10 mouse cellular contexts compared by ENCODE assay signal in genomic region chr6:106770046-106770445, GRCm38 (mm10). TPM values are rescaled to one million over a fixed set of nuclear protein-coding genes. Genes with fewer than 3 reads are reported as not detected.
DNase-seq lines count a peak whose midpoint lies in the region; ATAC-seq and TF ChIP-seq lines count a peak whose summit lies in the region.
"Had no signal": no experiment of that assay in that cellular context is flagged by ENCODE, and none has a peak within 500 bp of the region (broad histone marks: within the 10 kb centered on the region; RNA-seq: fewer than 3 reads in every experiment).

No protein-coding gene starts in this region.

- peak overlapping the region; percentile 64 for H3K9ac ChIP-seq in lung, postnatal 0 days (replicated peaks; ENCODE audit: low read depth)
- peak overlapping the region; percentile 76 for H3K9ac ChIP-seq in limb, embryonic 13.5 days
- H3K9ac ChIP-seq in stomach, embryonic 14.5 days (replicated peaks; ENCODE audit: low read depth, low read length), result no peak overlapping the region

- 0 out of 2 replicates have a peak overlapping the region, but pooled peaks have one; percentile 84 for H3K27ac ChIP-seq in lung, postnatal 0 days (ENCODE audit: low read length)
- no peak overlapping the region for H3K27ac ChIP-seq in forebrain, embryonic 10.5 days
- H3K27ac ChIP-seq in limb, embryonic 13.5 days, result no peak overlapping the region
- no peak overlapping the region for H3K27ac ChIP-seq in stomach, embryonic 14.5 days (ENCODE audit: low read length)

- H3K4me2 ChIP-seq in lung, postnatal 0 days (replicated peaks; ENCODE audit: low read depth, low read length), result peak overlapping the region; percentile 93
- peak overlapping the region; percentile 97 for H3K4me2 ChIP-seq in limb, embryonic 13.5 days (replicated peaks)
- peak overlapping the region; percentile 80 for H3K4me2 ChIP-seq in stomach, embryonic 14.5 days (replicated peaks; ENCODE audit: low read depth, low read length)

- 35% methylated on average over 4 of the region's 4 CpGs for WGBS in lung, postnatal 0 days
- WGBS in forebrain, embryonic 10.5 days, result 64% methylated on average over 4 of the region's 4 CpGs
- WGBS in limb, embryonic 13.5 days, result 40% methylated on average over 4 of the region's 4 CpGs
- 52% methylated on average over 4 of the region's 4 CpGs for WGBS in stomach, embryonic 14.5 days

- H3K27me3 ChIP-seq in lung, postnatal 0 days (replicated peaks; ENCODE audit: insufficient read depth, low read length), result no peaks in the 10 kb centered on the region
- no peaks in the 10 kb centered on the region for H3K27me3 ChIP-seq in forebrain, embryonic 10.5 days (ENCODE audit: poor library complexity, severe bottlenecking)
- H3K27me3 ChIP-seq in limb, embryonic 13.5 days, result no peaks in the 10 kb centered on the region; the same call in 1 of the 2 replicates
- H3K27me3 ChIP-seq in stomach, embryonic 14.5 days (ENCODE audit: control insufficient read depth, insufficient read depth, low read length), result no peaks in the 10 kb centered on the region

- no peaks in the 10 kb centered on the region for H3K9me3 ChIP-seq in lung, postnatal 0 days (ENCODE audit: low read length)
- H3K9me3 ChIP-seq in forebrain, embryonic 10.5 days, result no peaks in the 10 kb centered on the region
- no peaks in the 10 kb centered on the region for H3K9me3 ChIP-seq in limb, embryonic 13.5 days
- H3K9me3 ChIP-seq in stomach, embryonic 14.5 days (ENCODE audit: control insufficient read depth, low read depth, low read length), result no peaks in the 10 kb centered on the region

- ATAC-seq in lung, postnatal 0 days, result no peak
- no peak for ATAC-seq in limb, embryonic 13.5 days (ENCODE audit: low FRiP score, low read depth)
- ATAC-seq in stomach, embryonic 14.5 days (ENCODE audit: insufficient number of reproducible peaks, insufficient read depth, low FRiP score, low read depth), result no peak
- no peak for ATAC-seq in frontal cortex, adult (ENCODE audit: low TSS enrichment)
- no peak for ATAC-seq in megakaryocyte-erythroid progenitor cell, adult 5-6 weeks (replicated peaks; ENCODE audit: low FRiP score, low TSS enrichment, poor library complexity, severe bottlenecking)

- peak overlapping the region; percentile 81 for H3K4me3 ChIP-seq in lung, postnatal 0 days (ENCODE audit: low read depth, low read length)
- H3K4me3 ChIP-seq in forebrain, embryonic 10.5 days, result peak overlapping the region; percentile 79
- H3K4me3 ChIP-seq in limb, embryonic 13.5 days, result peak overlapping the region; percentile 86
- H3K4me3 ChIP-seq in stomach, embryonic 14.5 days (ENCODE audit: low read depth, low read length), result peak overlapping the region; percentile 82

- DNase-seq in lung, postnatal 0 days (ENCODE audit: low spot score), result no peak
- DNase-seq in lung, postnatal 36 days, result no peak
- no peak for DNase-seq in forebrain, embryonic 10.5 days (ENCODE audit: extremely low spot score, low spot score)
- no peak for DNase-seq in frontal cortex, postnatal 25 days (ENCODE audit: low spot score in 2 of 2)
- DNase-seq: thymus, postnatal 4 days had no signal

- TF ChIP-seq EP300 in lung, postnatal 0 days (IDR thresholded peaks at IDR 0.05), result no peak

- no peak for TF ChIP-seq CTCF in lung, postnatal 0 days (IDR thresholded peaks at IDR 0.05)

- H3K4me1 ChIP-seq in lung, postnatal 0 days (ENCODE audit: insufficient read depth, low read depth, low read length), result peaks cover 6% of the 10 kb centered on the region; the same call in 1 of the 2 replicates
- peaks cover 13% of the 10 kb centered on the region for H3K4me1 ChIP-seq in forebrain, embryonic 10.5 days
- peaks cover 11% of the 10 kb centered on the region for H3K4me1 ChIP-seq in limb, embryonic 13.5 days
- H3K4me1 ChIP-seq in stomach, embryonic 14.5 days (ENCODE audit: control insufficient read depth, insufficient read depth, low read length), result 0 out of 2 replicates have a peak, but pooled peaks cover 5% of the 10 kb centered on the region

- peaks cover 8% of the 10 kb centered on the region; the same call in 1 of the 2 replicates for H3K36me3 ChIP-seq in lung, postnatal 0 days (ENCODE audit: insufficient read depth, low read length)
- H3K36me3 ChIP-seq in forebrain, embryonic 10.5 days (replicated peaks), result peaks cover 38% of the 10 kb centered on the region
- H3K36me3 ChIP-seq in limb, embryonic 13.5 days, result peaks cover 29% of the 10 kb centered on the region
- peaks cover 18% of the 10 kb centered on the region for H3K36me3 ChIP-seq in stomach, embryonic 14.5 days (ENCODE audit: control insufficient read depth, insufficient read depth, low read length)

RNA-seq across cellular contexts. Expression of gene Trnt1, which starts 1.1 kb away (rescaled TPM):
- polyA plus RNA-seq in lung, postnatal 0 days (2015; fragmentation: Nextera tagmentation; extraction: Ambion mirVana), result 35.8 and 36.1 TPM in 2 replicates
- polyA plus RNA-seq in forebrain, embryonic 10.5 days (2016; fragmentation: Nextera tagmentation; extraction: Ambion mirVana), result 74.8 and 79.1 TPM in 2 replicates
- 63.7 and 66.9 TPM in 2 replicates for polyA plus RNA-seq in limb, embryonic 13.5 days (2015; fragmentation: Nextera tagmentation; extraction: Ambion mirVana)
- 59.8 and 64.3 TPM in 2 replicates for polyA plus RNA-seq in stomach, embryonic 14.5 days (2014; fragmentation: Nextera tagmentation; extraction: Ambion mirVana)
- 67.5 and 88.5 TPM in 2 replicates for total RNA-seq in megakaryocyte-erythroid progenitor cell, adult 5-6 weeks (2014; fragmentation: Nextera tagmentation)
- total RNA-seq in megakaryocyte-erythroid progenitor cell, adult 5-6 weeks (2017), result 111 and 129 TPM in 2 replicates

RNA-seq across cellular contexts. Expression of gene Il5ra, which starts 21.2 kb away (rescaled TPM):
- 0.07 TPM in 1 of 2 replicates, not detected in the other for polyA plus RNA-seq in lung, postnatal 0 days (2015; fragmentation: Nextera tagmentation; extraction: Ambion mirVana)
- not detected in 2 replicates for polyA plus RNA-seq in forebrain, embryonic 10.5 days (2016; fragmentation: Nextera tagmentation; extraction: Ambion mirVana)
- not detected in 2 replicates for polyA plus RNA-seq in limb, embryonic 13.5 days (2015; fragmentation: Nextera tagmentation; extraction: Ambion mirVana)
- not detected in 2 replicates for polyA plus RNA-seq in stomach, embryonic 14.5 days (2014; fragmentation: Nextera tagmentation; extraction: Ambion mirVana)
- total RNA-seq in megakaryocyte-erythroid progenitor cell, adult 5-6 weeks (2014; fragmentation: Nextera tagmentation), result not detected in 2 replicates
- total RNA-seq in megakaryocyte-erythroid progenitor cell, adult 5-6 weeks (2017), result not detected in 2 replicates
- total RNA-seq: layer of hippocampus, adult 8-10 months had no signal

RNA-seq across cellular contexts. Expression of gene Crbn, which starts 29.8 kb away (rescaled TPM):
- 35.6 and 36.0 TPM in 2 replicates for polyA plus RNA-seq in lung, postnatal 0 days (2015; fragmentation: Nextera tagmentation; extraction: Ambion mirVana)
- polyA plus RNA-seq in forebrain, embryonic 10.5 days (2016; fragmentation: Nextera tagmentation; extraction: Ambion mirVana), result 40.8 and 43.3 TPM in 2 replicates
- 49.7 and 51.3 TPM in 2 replicates for polyA plus RNA-seq in limb, embryonic 13.5 days (2015; fragmentation: Nextera tagmentation; extraction: Ambion mirVana)
- 49.3 and 51.6 TPM in 2 replicates for polyA plus RNA-seq in stomach, embryonic 14.5 days (2014; fragmentation: Nextera tagmentation; extraction: Ambion mirVana)
- total RNA-seq in megakaryocyte-erythroid progenitor cell, adult 5-6 weeks (2014; fragmentation: Nextera tagmentation), result 21.6 and 23.9 TPM in 2 replicates
- total RNA-seq in megakaryocyte-erythroid progenitor cell, adult 5-6 weeks (2017), result 46.5 and 68.8 TPM in 2 replicates
